Mouse (Mus musculus): ENCODE measurements at regions not wholly inside any gene's neighbourhood (a gene's known extent, or its start where the extent isn't known, plus 50 kb on each side); places are given as distances from the start of the nearest gene placed in this dataset.

- TF ChIP-seq CTCF (IDR thresholded peaks at IDR 0.05; ENCODE audit: low read depth, low read length) (no peak), POLR2A (IDR thresholded peaks at IDR 0.05; ENCODE audit: extremely low read depth, insufficient read depth, low read length) (no peak)
Measured at GRCm38 (mm10) chr15:5991351-5992065, 308.1 kb upstream of the Dab2 start.
